ENCODE assay signal across 19 mouse cellular contexts in genomic region chr6:85232836-85233623, GRCm38 (mm10). TPM values are rescaled to one million over a fixed set of nuclear protein-coding genes. Genes with fewer than 3 reads are reported as not detected.
A peak's percentile ranks its signal among the peaks of the same experiment; 100 is the strongest.
DNase-seq lines count a peak whose midpoint lies in the region; ATAC-seq lines count a peak whose summit lies in the region.
"Had no signal": no experiment of that assay in that cellular context is flagged by ENCODE, and none has a peak within 500 bp of the region (broad histone marks: within the 10 kb centered on the region; RNA-seq: fewer than 3 reads in every experiment).

No protein-coding gene starts in this region.

- no peak for DNase-seq in kidney, adult 18-20 months
- peak; percentile 50 for DNase-seq in adrenal gland, postnatal 10 days
- DNase-seq in adrenal gland, postnatal 36 days, result peak; percentile 55 to 67
- no peak for DNase-seq in left cerebral cortex, postnatal 36 days (ENCODE audit: low spot score in 2 of 2)
- no peak for DNase-seq in cerebellum, postnatal 10 days
- DNase-seq: cerebellum, adult 11-12 months; gastrocnemius, postnatal 25 days; lung, adult 18-20 months; thymus, adult 18-20 months had no signal

- H3K27me3 ChIP-seq in kidney, embryonic 16.5 days (ENCODE audit: insufficient read depth, low read length), result no peaks in the 10 kb centered on the region
- no peaks in the 10 kb centered on the region for H3K27me3 ChIP-seq in stomach, embryonic 15.5 days (replicated peaks)
- H3K27me3 ChIP-seq: hindbrain, embryonic 15.5 days had no signal

- H3K9me3 ChIP-seq in kidney, embryonic 16.5 days (ENCODE audit: low read length), result no peaks in the 10 kb centered on the region
- H3K9me3 ChIP-seq in stomach, embryonic 15.5 days, result no peaks in the 10 kb centered on the region
- H3K9me3 ChIP-seq: hindbrain, embryonic 15.5 days; neural tube, embryonic 13.5 days had no signal

- no peak overlapping the region for H3K9ac ChIP-seq in kidney, embryonic 16.5 days (replicated peaks; ENCODE audit: low read length)
- no peak overlapping the region for H3K9ac ChIP-seq in stomach, embryonic 15.5 days
- H3K9ac ChIP-seq: hindbrain, embryonic 15.5 days; neural tube, embryonic 13.5 days had no signal

- no peak overlapping the region for H3K4me2 ChIP-seq in kidney, embryonic 16.5 days (replicated peaks; ENCODE audit: low read depth, low read length)
- H3K4me2 ChIP-seq in stomach, embryonic 15.5 days, result no peak overlapping the region
- H3K4me2 ChIP-seq: hindbrain, embryonic 15.5 days; neural tube, embryonic 13.5 days had no signal

- no peaks in the 10 kb centered on the region for H3K36me3 ChIP-seq in kidney, embryonic 16.5 days (ENCODE audit: insufficient read depth, low read length)
- no peaks in the 10 kb centered on the region for H3K36me3 ChIP-seq in stomach, embryonic 15.5 days
- H3K36me3 ChIP-seq: hindbrain, embryonic 15.5 days; neural tube, embryonic 13.5 days had no signal

- intact Hi-C loops in left cerebral cortex, postnatal 36 days (cut with DNase I), result no loop called here

- H3K4me3 ChIP-seq in kidney, embryonic 16.5 days (ENCODE audit: low read length), result no peak overlapping the region
- no peak overlapping the region for H3K4me3 ChIP-seq in stomach, embryonic 15.5 days (replicated peaks)
- H3K4me3 ChIP-seq: hindbrain, embryonic 15.5 days; layer of hippocampus, adult 2 months; left cerebral cortex, adult 2 months; neural tube, embryonic 13.5 days had no signal

- H3K4me1 ChIP-seq in kidney, embryonic 16.5 days (ENCODE audit: insufficient read depth, low read length), result peaks cover 21% of the 10 kb centered on the region
- H3K4me1 ChIP-seq in stomach, embryonic 15.5 days, result peaks cover 9% of the 10 kb centered on the region; the same call in 1 of the 2 replicates

- H3K27ac ChIP-seq in kidney, embryonic 16.5 days (ENCODE audit: low read length), result peak overlapping the region; percentile 43; the same call in 1 of the 2 replicates
- no peak overlapping the region for H3K27ac ChIP-seq in stomach, embryonic 15.5 days
- H3K27ac ChIP-seq: hindbrain, embryonic 15.5 days; layer of hippocampus, adult 2 months; left cerebral cortex, adult 2 months; neural tube, embryonic 13.5 days had no signal

- no peak for ATAC-seq in kidney, embryonic 16.5 days (ENCODE audit: low FRiP score, low TSS enrichment)
- ATAC-seq in stomach, embryonic 15.5 days (ENCODE audit: insufficient read depth, low FRiP score, low read depth), result peak; percentile 40; the same call in 1 of the 2 replicates
- ATAC-seq: CD4-positive, CD25-positive, alpha-beta regulatory T cell, adult 4 months had no signal

- WGBS in kidney, embryonic 16.5 days, result 24% methylated on average over 7 of the region's 7 CpGs
- WGBS in stomach, embryonic 15.5 days, result 30% methylated on average over 7 of the region's 7 CpGs

RNA-seq across cellular contexts. Expression of gene Emx1, which starts 45.8 kb away (rescaled TPM):
- polyA plus RNA-seq in kidney, embryonic 16.5 days (2015; fragmentation: Nextera tagmentation; extraction: Ambion mirVana), result 17.9 and 19.7 TPM in 2 replicates
- total RNA-seq in adrenal gland, postnatal 10 days (2021), result not detected
- not detected for total RNA-seq in adrenal gland, postnatal 36 days (2021)
- not detected in 2 replicates for polyA plus RNA-seq in stomach, embryonic 15.5 days (2015; fragmentation: Nextera tagmentation; extraction: Ambion mirVana)
- 10 to 100 TPM; 34.2 to 45.2 TPM for total RNA-seq in left cerebral cortex, postnatal 36 days (2021)
- total RNA-seq: gastrocnemius, postnatal 25 days; heart, postnatal 10 days; megakaryocyte progenitor cell, adult 5-6 weeks; monocyte, adult 5-6 weeks had no signal
- polyA plus RNA-seq: CD4-positive, CD25-positive, alpha-beta regulatory T cell, adult 4 months; neural tube, embryonic 13.5 days had no signal

Comparison
In these comparisons a context has a peak if more than half of its experiments do, and no peak if none do; other contexts are left out.
1. DNase-seq: peak in adrenal gland, postnatal 10 days (single experiment) and adrenal gland, postnatal 36 days (2 of 2); none in kidney, adult 18-20 months (single experiment), left cerebral cortex, postnatal 36 days (0 of 2) and cerebellum, postnatal 10 days (0 of 2).
2. RNA of gene Emx1, which starts 45.8 kb away (total RNA-seq): 34.2 to 45.2 TPM in left cerebral cortex, postnatal 36 days; not detected in adrenal gland, postnatal 36 days and not detected in adrenal gland, postnatal 10 days; every median in the first group is over 10 times any median in the second.